Mouse (Mus musculus) forebrain, embryonic 16.5 days (tissue): ENCODE measurements around the gene 2310061N02Rik. TPM values are rescaled to one million over a fixed set of nuclear protein-coding genes. Genes with fewer than 3 reads are reported as not detected.
"Not testable (repeated sequence)": the region's sequence is repeated elsewhere in the genome, so short reads cannot be mapped to it uniquely, and the experiment has no call there.

Experiments used
- ATAC-seq: fragments of 200-750 bp; cut with Nextera tagmentation; 2 replicates; pipeline ENCODE4 v1.8.0; 2017; ENCODE audit warnings: mild to moderate bottlenecking, moderate library complexity
- H3K27ac ChIP-seq: fragments of 300-500 bp; sonication (generic); 2 replicates; pipeline ENCODE4 v1.5.1; 2014; ENCODE audit warnings: low read length, control low read depth
- H3K27me3 ChIP-seq: fragments of 300-500 bp; sonication (generic); replicated peaks from 2 replicates; pipeline ENCODE4 v1.6.1; 2014; ENCODE audit warnings: low read length; ENCODE audit not compliant: control insufficient read depth, insufficient read depth
- H3K36me3 ChIP-seq: fragments of 300-500 bp; sonication (generic); 2 replicates; pipeline ENCODE4 v1.6.1; 2014; ENCODE audit not compliant: control insufficient read depth, insufficient read depth
- H3K4me1 ChIP-seq: fragments of 300-500 bp; sonication (generic); replicated peaks from 2 replicates; pipeline ENCODE4 v1.6.1; 2014; ENCODE audit warnings: low read length; ENCODE audit not compliant: control insufficient read depth, insufficient read depth
- H3K4me2 ChIP-seq: fragments of 300-500 bp; sonication (generic); 2 replicates; pipeline ENCODE4 v1.6.1; 2014; ENCODE audit warnings: mild to moderate bottlenecking, low read length, control low read depth
- H3K4me3 ChIP-seq: fragments of 300-500 bp; sonication (generic); replicated peaks from 2 replicates; pipeline ENCODE4 v1.5.1; 2014; ENCODE audit warnings: mild to moderate bottlenecking, low read length, control low read depth
- H3K9ac ChIP-seq: fragments of 300-500 bp; sonication (generic); replicated peaks from 2 replicates; pipeline ENCODE4 v1.6.1; 2014; ENCODE audit warnings: low read depth, low read length, control low read depth
- H3K9me3 ChIP-seq: fragments of 300-500 bp; sonication (generic); 2 replicates; pipeline ENCODE4 v1.6.1; 2016; ENCODE audit warnings: low read length; ENCODE audit not compliant: control insufficient read depth
- WGBS: fragments of 180-500 bp; shearing (Covaris S2); extraction: QIAGEN DNeasy Blood & Tissue Kit; methylation state at CpG from one replicate; pipeline ENCODE4 v1.1.7; 2014; 5-methylcytosine and 5-hydroxymethylcytosine counted together
- polyA plus RNA-seq: library from polyadenylated mRNA; unstranded; fragments of >200 nt; fragmentation: Nextera tagmentation; extraction: Ambion mirVana; gene quantifications from 2 replicates; pipeline ENCODE4 v1.2.1, GENCODE M21; 2015

2310061N02Rik gene
- not detected in 2 replicates for polyA plus RNA-seq

GRCm38 (mm10) chr16:88707496-88708012 lies at the start of gene 2310061N02Rik:
2310061N02Rik (minus strand) TSS chr16:88707962.
- Histone ChIP-seq H3K27ac (no peak within 1 kb of the TSS), H3K4me3 (no peak within 1 kb of the TSS), H3K9ac (no peak within 1 kb of the TSS), H3K36me3 (no peaks in the 10 kb centered on the region), H3K4me1 (no peaks in the 10 kb centered on the region), H3K9me3 (no peaks in the 10 kb centered on the region), H3K4me2 (no peak within 1 kb of the TSS), H3K27me3 (no peaks in the 10 kb centered on the region)
- ATAC-seq: no peak
- 88% methylated on average over 10 of the region's 10 CpGs for WGBS

- not testable (repeated sequence) for H3K9me3 ChIP-seq, H3K27ac ChIP-seq, H3K36me3 ChIP-seq, H3K9ac ChIP-seq, H3K4me3 ChIP-seq, H3K4me1 ChIP-seq, H3K4me2 ChIP-seq, ATAC-seq, H3K27me3 ChIP-seq
- WGBS: 88% methylated on average over 3 of the region's 3 CpGs
These were observed 43.8 kb upstream of the 2310061N02Rik start, which contains the start of gene Krtap13 for GRCm38 (mm10) chr16:88751535-88751934. Krtap13 (minus strand) TSS chr16:88751635.

DNA sequence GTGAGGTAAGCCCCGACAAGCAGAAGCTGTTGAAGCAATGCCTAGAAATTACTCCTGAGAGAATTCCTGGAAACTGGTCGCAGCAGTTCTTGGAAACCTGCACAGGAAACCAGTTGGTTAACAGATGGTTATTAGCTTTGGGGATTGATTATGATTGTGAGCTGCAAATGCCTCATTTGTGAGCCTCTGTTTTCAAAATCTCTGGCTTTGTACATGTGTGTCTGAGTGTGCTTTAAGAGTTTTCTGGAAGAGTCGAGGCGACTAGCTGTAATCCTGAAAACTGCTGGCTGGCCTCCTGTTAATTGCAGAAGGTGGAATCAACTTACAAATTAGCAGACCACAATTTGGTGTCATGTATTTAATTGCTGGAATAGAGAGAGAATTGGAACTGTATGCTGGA lies 40.2 kb upstream of the 2310061N02Rik start:
- no peaks in the 10 kb centered on the region for H3K9me3 ChIP-seq
- H3K4me1 ChIP-seq: no peaks in the 10 kb centered on the region
- no peak overlapping the region for H3K4me2 ChIP-seq
- H3K27ac ChIP-seq: no peak overlapping the region
- H3K36me3 ChIP-seq: no peaks in the 10 kb centered on the region
- peak; percentile 79 for ATAC-seq
- no peak overlapping the region for H3K4me3 ChIP-seq
- WGBS: 40% methylated on average over 4 of the region's 4 CpGs
- no peak overlapping the region for H3K9ac ChIP-seq
- H3K27me3 ChIP-seq: no peaks in the 10 kb centered on the region

DNA sequence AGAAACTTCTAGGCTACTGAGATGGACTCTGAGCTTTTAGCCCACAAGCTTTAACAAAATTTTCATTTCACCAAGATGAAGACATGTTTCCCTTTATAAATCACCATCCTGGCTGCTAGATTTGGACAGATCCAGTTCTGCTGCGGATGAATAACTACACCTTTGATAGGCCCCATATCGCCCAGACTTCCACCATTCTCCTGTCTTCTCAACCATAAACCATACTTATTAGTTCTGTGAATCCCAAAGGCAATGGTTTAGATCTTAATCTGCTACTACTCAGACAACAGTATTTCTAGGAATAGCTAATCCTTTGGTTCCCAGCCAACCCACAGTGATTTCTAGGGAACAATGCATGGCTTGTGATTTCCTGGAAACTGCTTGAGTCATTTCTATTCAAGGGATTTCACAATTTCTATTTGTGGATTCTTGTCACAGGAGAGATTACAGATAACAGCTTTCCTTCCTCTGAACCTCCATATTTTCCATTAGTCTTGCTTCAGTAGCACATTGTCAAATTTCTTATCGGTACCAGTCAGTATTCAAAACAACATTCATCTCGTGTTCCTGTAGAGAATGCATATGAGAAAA lies 37.1 kb upstream of the 2310061N02Rik start:
- Histone ChIP-seq H3K4me2 (no peak overlapping the region), H3K27ac (no peak overlapping the region), H3K9me3 (no peaks in the 10 kb centered on the region), H3K9ac (no peak overlapping the region), H3K4me3 (no peak overlapping the region), H3K4me1 (no peaks in the 10 kb centered on the region), H3K27me3 (no peaks in the 10 kb centered on the region), H3K36me3 (no peaks in the 10 kb centered on the region)
- ATAC-seq: no peak
- 74% methylated on average over 4 of the region's 4 CpGs for WGBS

GRCm38 (mm10) chr16:88735391-88735790 lies 27.6 kb upstream of the 2310061N02Rik start:
- Histone ChIP-seq H3K4me3 (no peak overlapping the region), H3K4me1 (no peaks in the 10 kb centered on the region), H3K36me3 (no peaks in the 10 kb centered on the region), H3K4me2 (no peak overlapping the region), H3K27ac (no peak overlapping the region), H3K9ac (no peak overlapping the region), H3K9me3 (no peaks in the 10 kb centered on the region), H3K27me3 (no peaks in the 10 kb centered on the region)
- no peak for ATAC-seq
- 45% methylated on average over 2 of the region's 2 CpGs for WGBS

- Histone ChIP-seq H3K4me1 (no peaks in the 10 kb centered on the region; the same call in 1 of the 2 replicates), H3K27me3 (no peaks in the 10 kb centered on the region), H3K9ac (no peak within 1 kb of the TSS), H3K36me3 (no peaks in the 10 kb centered on the region), H3K9me3 (no peaks in the 10 kb centered on the region), H3K4me2 (no peak within 1 kb of the TSS), H3K4me3 (no peak within 1 kb of the TSS), H3K27ac (no peak within 1 kb of the TSS)
- ATAC-seq: peak; percentile 75
- WGBS: 77% methylated on average over 4 of the region's 4 CpGs
These were observed 21.1 kb upstream of the 2310061N02Rik start, which contains the start of gene Krtap13-1 for GRCm38 (mm10) chr16:88728812-88729275. Krtap13-1 (plus strand) TSS chr16:88728862.

- Histone ChIP-seq H3K9me3 (no peaks in the 10 kb centered on the region), H3K27me3 (no peaks in the 10 kb centered on the region), H3K36me3 (no peaks in the 10 kb centered on the region), H3K4me1 (no peaks in the 10 kb centered on the region), H3K4me3 (no peak overlapping the region), H3K27ac (no peak overlapping the region), H3K9ac (no peak overlapping the region), H3K4me2 (no peak overlapping the region)
- ATAC-seq: no peak
- 16% methylated on average over 1 of the region's 1 CpGs for WGBS
These were observed 12.3 kb upstream of the 2310061N02Rik start for GRCm38 (mm10) chr16:88720031-88720430.

DNA sequence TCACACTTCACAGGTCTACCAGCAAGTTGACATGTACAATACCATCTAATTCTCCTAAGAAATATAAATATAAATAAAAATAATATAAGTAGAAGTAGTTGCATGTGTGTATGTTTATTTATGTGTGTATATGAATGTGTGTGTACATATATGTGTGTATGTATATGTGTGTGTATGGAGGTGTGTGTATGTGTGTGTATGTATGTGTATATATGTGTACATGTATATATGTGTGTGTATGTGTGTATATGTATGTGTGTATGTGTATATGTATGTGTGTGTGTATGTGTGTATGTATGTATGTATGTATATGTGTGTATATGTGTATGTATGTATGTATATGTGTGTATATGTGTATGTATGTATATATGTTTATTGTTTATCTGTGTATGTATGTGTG lies 8.8 kb upstream of the 2310061N02Rik start:
- no peaks in the 10 kb centered on the region for H3K36me3 ChIP-seq
- H3K27me3 ChIP-seq: no peaks in the 10 kb centered on the region
- no peak overlapping the region for H3K9ac ChIP-seq
- no peaks in the 10 kb centered on the region for H3K4me1 ChIP-seq
- no peaks in the 10 kb centered on the region for H3K9me3 ChIP-seq
- H3K4me3 ChIP-seq: no peak overlapping the region
- no peak for ATAC-seq
- H3K27ac ChIP-seq: no peak overlapping the region
- no peak overlapping the region for H3K4me2 ChIP-seq

- Histone ChIP-seq H3K4me1 (no peaks in the 10 kb centered on the region), H3K27ac (no peak overlapping the region), H3K9ac (no peak overlapping the region), H3K4me2 (no peak overlapping the region), H3K9me3 (no peaks in the 10 kb centered on the region), H3K4me3 (no peak overlapping the region), H3K36me3 (no peaks in the 10 kb centered on the region), H3K27me3 (no peaks in the 10 kb centered on the region)
- ATAC-seq: no peak
- 84% methylated on average over 6 of the region's 6 CpGs for WGBS
These were observed 3.5 kb upstream of the 2310061N02Rik start for GRCm38 (mm10) chr16:88711245-88711644.
